Mouse (Mus musculus) heart, embryonic 12.5 days (tissue): ENCODE measurements around the gene Cckbr. TPM values are rescaled to one million over a fixed set of nuclear protein-coding genes. Genes with fewer than 3 reads are reported as not detected.

Source experiments
- ATAC-seq: fragments of 200-750 bp; cut with Nextera tagmentation; 2 replicates; pipeline ENCODE4 v1.8.0; 2017; ENCODE audit warnings: moderate TSS enrichment, moderate library complexity; ENCODE audit not compliant: insufficient number of reproducible peaks, low FRiP score
- H3K27ac ChIP-seq: fragments of 300-500 bp; sonication (generic); 2 replicates; pipeline ENCODE4 v1.5.1; 2016; ENCODE audit warnings: mild to moderate bottlenecking, moderate library complexity; ENCODE audit not compliant: poor library complexity, severe bottlenecking
- H3K27me3 ChIP-seq: fragments of 300-500 bp; sonication (generic); replicated peaks from 2 replicates; pipeline ENCODE4 v1.6.1; 2016; ENCODE audit warnings: mild to moderate bottlenecking, moderate library complexity
- H3K36me3 ChIP-seq: fragments of 300-500 bp; sonication (generic); 2 replicates; pipeline ENCODE4 v1.6.1; 2016; ENCODE audit warnings: mild to moderate bottlenecking, moderate library complexity
- H3K4me1 ChIP-seq: fragments of 300-500 bp; sonication (generic); replicated peaks from 2 replicates; pipeline ENCODE4 v1.6.1; 2016; ENCODE audit warnings: mild to moderate bottlenecking
- H3K4me2 ChIP-seq: fragments of 300-500 bp; sonication (generic); 2 replicates; pipeline ENCODE4 v1.6.1; 2016; ENCODE audit warnings: mild to moderate bottlenecking, moderate library complexity
- H3K4me3 ChIP-seq: fragments of 300-500 bp; sonication (generic); 2 replicates; pipeline ENCODE4 v1.5.1; 2016; ENCODE audit warnings: mild to moderate bottlenecking
- H3K9ac ChIP-seq: fragments of 300-500 bp; sonication (generic); 2 replicates; pipeline ENCODE4 v1.6.1; 2016; ENCODE audit warnings: mild to moderate bottlenecking, moderate library complexity
- H3K9me3 ChIP-seq: fragments of 300-500 bp; sonication (generic); replicated peaks from 2 replicates; pipeline ENCODE4 v1.6.1; 2016; ENCODE audit warnings: mild to moderate bottlenecking, moderate library complexity
- WGBS: fragments of 180-500 bp; shearing (Covaris S2); methylation state at CpG from one replicate; pipeline ENCODE4 v1.1.7; 2016; 5-methylcytosine and 5-hydroxymethylcytosine counted together
- polyA plus RNA-seq: library from polyadenylated mRNA; unstranded; fragments of >200 nt; fragmentation: Nextera tagmentation; extraction: Ambion mirVana; gene quantifications from 2 replicates; pipeline ENCODE4 v1.2.1, GENCODE M21; 2016

The Cckbr gene
- polyA plus RNA-seq, 1 experiment from 2014 or later, result not detected

GRCm38 (mm10) chr7:105520201-105520600 lies 94.7 kb downstream of the Cckbr start:
- H3K4me1 ChIP-seq, result peaks cover 4% of the 10 kb centered on the region
- 30% methylated on average over 6 of the region's 6 CpGs for WGBS
- H3K4me2 ChIP-seq, result no peak overlapping the region
- H3K36me3 ChIP-seq, result no peaks in the 10 kb centered on the region
- H3K27me3 ChIP-seq, result no peaks in the 10 kb centered on the region
- H3K27ac ChIP-seq, result no peak overlapping the region
- no peaks in the 10 kb centered on the region for H3K9me3 ChIP-seq
- H3K9ac ChIP-seq, result no peak overlapping the region
- no peak overlapping the region for H3K4me3 ChIP-seq
- ATAC-seq, result no peak

Other genes with a start within 250 kb of the Cckbr start
- gene Olfr685, start 239.7 kb upstream of the Cckbr start, polyA plus RNA-seq, result not detected in 2 replicates
- not detected in 2 replicates for gene Olfr686, start 218.2 kb upstream of the Cckbr start, polyA plus RNA-seq
- gene Olfr688, start 137.6 kb upstream of the Cckbr start, polyA plus RNA-seq, result not detected in 2 replicates
- not detected in 2 replicates for gene Olfr689, start 114.6 kb upstream of the Cckbr start, polyA plus RNA-seq
- gene Olfr690, start 91.6 kb upstream of the Cckbr start, polyA plus RNA-seq, result not detected in 2 replicates
- not detected in 2 replicates for gene Olfr691, start 83.5 kb upstream of the Cckbr start, polyA plus RNA-seq
- gene Olfr692, start 57.5 kb upstream of the Cckbr start, polyA plus RNA-seq, result not detected in 2 replicates
- gene Gm5901, start 50.7 kb upstream of the Cckbr start, polyA plus RNA-seq, result not detected in 2 replicates
- 34.0 and 36.2 TPM in 2 replicates for gene Fam160a2, start 25.7 kb upstream of the Cckbr start, polyA plus RNA-seq
- not detected in 2 replicates for gene Cnga4, start 21.2 kb upstream of the Cckbr start, polyA plus RNA-seq
- gene Cavin3, start 56.6 kb downstream of the Cckbr start, polyA plus RNA-seq, result 68.1 and 72.6 TPM in 2 replicates
- gene Smpd1, start 128.6 kb downstream of the Cckbr start, polyA plus RNA-seq, result 52.4 and 54.6 TPM in 2 replicates
- 48.8 and 52.9 TPM in 2 replicates for gene Apbb1, start 155.9 kb downstream of the Cckbr start, polyA plus RNA-seq
- 0.33 and 1.9 TPM in 2 replicates for gene Hpx, start 174.4 kb downstream of the Cckbr start, polyA plus RNA-seq
- 27.9 and 30.7 TPM in 2 replicates for gene Trim3, start 207.8 kb downstream of the Cckbr start, polyA plus RNA-seq
- 142 and 155 TPM in 2 replicates for gene Timm10b, start 214.3 kb downstream of the Cckbr start, polyA plus RNA-seq
- gene Arfip2, start 214.7 kb downstream of the Cckbr start, polyA plus RNA-seq, result 45.5 and 45.6 TPM in 2 replicates
- gene Gm45799, start 214.8 kb downstream of the Cckbr start, polyA plus RNA-seq, result 14.1 and 14.8 TPM in 2 replicates
- 0.41 and 0.52 TPM in 2 replicates for gene Dnhd1, start 225.1 kb downstream of the Cckbr start, polyA plus RNA-seq